Mouse (Mus musculus) gastrocnemius, postnatal 4 days (tissue): ENCODE data around the gene Sipa1l3. TPM values are rescaled to one million over a fixed set of nuclear protein-coding genes. Genes with fewer than 3 reads are reported as not detected.

Source experiments
- DNase-seq, 2 experiments: peaks; one replicate each; pipeline ENCODE4 v3.0.0; 2021 to 2022; ENCODE audit warnings: low spot score in 2 of 2, mixed read lengths in 2 of 2
- total RNA-seq, 2 experiments: library from RNA; stranded (reverse); gene quantifications; 2 replicates each; pipeline ENCODE4 v1.2.3; 2021

The Sipa1l3 gene
- total RNA-seq, 2 experiments from 2014 or later: 25.0 to 30.0 TPM

GRCm38 (mm10) chr7:29508522-29508921 lies 9.9 kb downstream of the Sipa1l3 start:
- no peak for DNase-seq

- DNase-seq: no peak
These were observed 12.8 kb downstream of the Sipa1l3 start for GRCm38 (mm10) chr7:29505337-29506318.

DNA sequence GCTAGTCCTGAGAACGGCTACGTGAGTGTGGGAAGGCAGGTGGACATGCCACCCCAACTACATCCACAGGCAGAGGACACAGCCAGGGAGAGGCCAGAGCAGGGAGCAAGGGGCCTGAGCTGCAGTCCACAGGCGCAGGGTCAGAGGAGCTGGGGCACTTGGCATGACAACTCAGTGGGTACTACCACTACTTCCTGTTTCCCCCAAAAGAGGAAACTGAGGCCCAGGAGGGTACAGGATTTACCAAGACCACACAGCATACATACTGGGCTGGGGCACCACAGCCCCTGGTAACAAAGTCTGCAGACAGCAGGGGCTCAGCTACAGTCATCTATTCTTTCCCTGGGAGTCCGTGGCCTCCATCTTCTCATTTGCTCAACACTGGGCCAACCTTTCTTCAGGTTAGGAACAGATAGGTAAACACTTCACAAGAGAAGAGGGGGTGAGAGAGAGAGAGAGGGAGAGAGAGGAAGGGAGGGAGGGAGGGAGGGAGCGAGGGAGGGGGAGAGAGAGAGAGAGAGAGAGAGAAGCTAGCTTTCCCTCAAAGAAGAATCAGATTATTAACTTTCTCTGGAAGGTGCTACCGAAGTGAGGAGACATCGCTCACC lies 13.7 kb downstream of the Sipa1l3 start:
- no peak for DNase-seq

- DNase-seq: no peak
These were observed 14.8 kb downstream of the Sipa1l3 start for GRCm38 (mm10) chr7:29503616-29504015.

DNA sequence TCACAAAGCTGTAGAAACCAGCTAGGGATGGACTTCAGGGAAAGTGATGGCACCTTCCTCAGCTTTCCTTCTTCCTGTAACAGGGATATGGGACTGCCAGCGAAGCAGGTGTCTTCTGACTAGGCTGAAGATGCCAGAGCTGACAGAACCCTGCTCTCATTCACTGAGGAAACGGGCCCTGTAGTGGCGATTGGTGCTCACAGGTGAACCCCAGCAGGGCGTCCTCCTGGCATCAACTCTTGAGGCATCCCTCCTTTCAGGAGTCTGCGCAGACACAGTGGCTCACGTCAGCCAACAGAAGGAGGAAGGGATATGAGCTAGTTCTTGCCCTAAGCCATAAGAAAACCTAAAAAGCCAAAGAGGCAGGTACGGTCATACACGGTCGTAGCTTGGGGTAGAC lies 17.2 kb downstream of the Sipa1l3 start:
- no peak for DNase-seq

GRCm38 (mm10) chr7:29499071-29499470 lies 19.4 kb downstream of the Sipa1l3 start:
- no peak for DNase-seq

DNA sequence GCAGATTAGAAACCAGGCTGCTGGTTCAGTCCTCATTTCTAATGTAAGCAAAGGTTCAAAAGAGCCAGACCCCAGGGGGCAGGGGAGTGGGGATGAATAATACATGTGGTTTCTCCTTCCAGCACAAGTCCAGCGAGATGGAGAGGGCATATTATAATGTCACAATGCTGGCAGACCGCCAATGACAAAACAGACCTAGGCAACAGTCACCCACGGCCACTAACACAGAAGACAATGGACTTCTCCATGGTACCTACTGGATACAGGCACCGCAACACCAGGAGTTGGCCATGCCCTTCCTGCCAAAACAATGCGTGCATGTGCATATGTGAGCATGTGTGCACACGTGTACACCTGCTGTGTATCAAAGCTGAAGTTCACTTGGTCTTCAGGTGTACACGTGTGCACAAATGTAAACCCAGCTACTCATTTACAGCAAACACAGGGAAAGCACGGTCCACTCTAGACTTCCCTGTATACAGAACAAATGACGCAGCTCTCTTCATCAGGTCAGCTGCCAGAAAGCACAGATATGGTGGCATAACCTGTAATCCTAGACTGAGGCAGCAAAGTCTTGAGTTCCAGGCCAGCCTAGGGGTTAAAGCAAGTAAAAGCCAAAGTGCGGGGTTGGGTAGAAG lies 21.4 kb downstream of the Sipa1l3 start:
- DNase-seq: no peak

- no peak for DNase-seq
These were observed 22.1 kb downstream of the Sipa1l3 start for GRCm38 (mm10) chr7:29496332-29496731.

GRCm38 (mm10) chr7:29495880-29496279 lies 22.6 kb downstream of the Sipa1l3 start:
- no peak for DNase-seq

DNA sequence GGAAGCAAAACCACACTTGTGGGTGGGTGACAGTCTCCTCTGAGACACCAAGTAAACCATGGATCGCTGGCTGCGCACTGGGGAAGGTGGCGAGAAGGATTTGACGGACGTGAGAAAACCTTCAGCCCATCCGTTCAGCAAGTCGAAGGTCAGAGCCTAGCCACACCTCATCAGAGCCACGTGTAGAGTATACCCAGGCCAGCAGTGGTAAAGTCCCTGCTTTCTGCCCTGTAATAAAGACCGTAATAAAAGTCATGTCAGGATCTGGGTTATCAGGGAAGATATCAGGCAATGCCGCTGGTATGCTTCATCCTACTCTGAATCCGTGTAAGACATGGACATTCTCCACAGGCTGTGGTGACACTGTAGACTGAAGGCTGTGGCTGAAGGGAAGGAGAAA lies 23.6 kb downstream of the Sipa1l3 start:
- DNase-seq: no peak

GRCm38 (mm10) chr7:29494015-29494414 lies 24.4 kb downstream of the Sipa1l3 start:
- no peak for DNase-seq

- no peak for DNase-seq
These were observed 25.4 kb downstream of the Sipa1l3 start for GRCm38 (mm10) chr7:29492992-29493391.

- DNase-seq: no peak
These were observed 26.6 kb downstream of the Sipa1l3 start for GRCm38 (mm10) chr7:29491861-29492260.

GRCm38 (mm10) chr7:29491471-29491755 lies 27.0 kb downstream of the Sipa1l3 start:
- no peak for DNase-seq

- no peak for DNase-seq
These were observed 27.6 kb downstream of the Sipa1l3 start for GRCm38 (mm10) chr7:29490704-29491470.

GRCm38 (mm10) chr7:29489851-29490250 lies 28.6 kb downstream of the Sipa1l3 start:
- DNase-seq: no peak

GRCm38 (mm10) chr7:29489364-29489763 lies 29.1 kb downstream of the Sipa1l3 start:
- no peak for DNase-seq

DNA sequence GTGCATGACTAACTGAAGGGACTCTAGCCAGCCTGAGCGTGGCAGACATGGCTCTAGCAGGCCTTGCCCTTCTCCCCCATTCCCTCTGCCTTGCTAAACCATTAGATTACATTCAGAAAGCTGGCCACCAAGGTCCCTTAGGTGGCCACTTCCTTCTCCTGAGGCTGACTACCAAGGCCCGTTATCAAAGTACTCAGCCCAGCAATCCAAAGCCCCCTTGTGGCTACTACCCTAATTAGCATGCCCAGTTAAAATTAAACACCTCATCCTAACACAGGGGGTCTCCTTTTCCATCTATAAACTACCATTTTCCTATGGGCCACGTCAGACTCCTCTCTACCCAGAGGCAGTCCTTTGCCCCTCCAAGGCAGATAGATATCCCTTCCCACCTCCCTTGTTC lies 31.7 kb downstream of the Sipa1l3 start:
- DNase-seq: no peak

DNA sequence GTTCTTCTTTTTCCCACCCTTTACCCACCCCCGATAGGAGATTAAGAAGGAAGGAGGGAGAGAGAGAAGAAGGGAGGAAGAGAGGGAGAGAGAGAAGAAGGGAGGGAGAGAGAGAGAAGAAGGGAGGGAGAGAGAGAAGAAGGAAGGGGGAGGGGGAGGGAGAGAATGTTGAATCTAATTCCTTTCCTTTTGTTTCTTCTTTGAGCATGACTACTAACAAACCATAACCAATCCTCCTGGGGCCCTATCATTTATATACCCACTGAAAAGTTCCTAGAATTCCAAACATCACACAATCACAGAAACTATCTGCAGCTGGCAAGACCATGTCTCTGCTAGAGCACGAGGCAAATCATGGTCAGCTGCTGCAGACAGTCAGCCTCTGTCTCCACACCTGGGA lies 32.7 kb downstream of the Sipa1l3 start:
- DNase-seq: no peak

- no peak for DNase-seq
These were observed 34.9 kb downstream of the Sipa1l3 start for GRCm38 (mm10) chr7:29483556-29483955.

- DNase-seq: no peak
These were observed 36.9 kb downstream of the Sipa1l3 start for GRCm38 (mm10) chr7:29481345-29482155.
